Mouse (Mus musculus): ENCODE measurements around the gene Sdhaf1.

DNA sequence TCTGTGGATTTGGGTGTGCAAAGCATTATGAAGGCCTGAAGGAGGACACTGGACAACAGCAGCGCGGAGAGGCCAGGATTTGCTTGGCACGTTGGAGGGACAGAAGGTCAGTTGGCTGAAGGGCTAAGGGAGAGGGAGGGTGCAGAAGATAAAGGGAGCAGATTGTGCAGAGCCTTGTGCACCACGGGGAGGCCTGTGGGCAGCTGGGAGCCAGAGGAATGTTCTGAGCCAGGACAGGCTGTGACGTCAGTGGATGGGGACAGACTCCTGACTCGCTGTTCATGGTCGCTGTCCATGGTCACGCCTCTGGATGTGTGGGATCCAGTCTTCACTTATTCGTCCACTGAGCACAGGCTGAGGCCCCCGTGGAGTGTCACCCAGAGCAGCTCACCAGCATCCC is 28.6 kb downstream of the Sdhaf1 start:
- TF ChIP-seq CTCF (IDR thresholded peaks at IDR 0.05; ENCODE audit: low read depth): no peak
- TF ChIP-seq EP300 (IDR thresholded peaks at IDR 0.05; ENCODE audit: low read depth): no peak
